Mouse (Mus musculus) urinary bladder, postnatal 4 days (tissue): ENCODE data around the gene Glycam1.
"Not testable (repeated sequence)": the region's sequence is repeated elsewhere in the genome, so short reads cannot be mapped to it uniquely, and the experiment has no call there.

ENCODE experiments used
- DNase-seq, 2 experiments: peaks; one replicate each; pipeline ENCODE4 v3.0.0; 2021 to 2022; ENCODE audit warnings: low spot score in 2 of 2

Gene Glycam1

GRCm38 (mm10) chr15:103564981-103565380 is at the start of gene Glycam1:
Gene Glycam1, minus strand, starts transcription at chr15:103565081.
- DNase-seq = no peak

GRCm38 (mm10) chr15:103604481-103604880 is 39.6 kb upstream of the Glycam1 start:
- no peak for DNase-seq

GRCm38 (mm10) chr15:103590779-103591178 is 25.9 kb upstream of the Glycam1 start:
- no peak for DNase-seq

- DNase-seq = not testable (repeated sequence)
Measured at GRCm38 (mm10) chr15:103587752-103588151, 22.9 kb upstream of the Glycam1 start.

GRCm38 (mm10) chr15:103585876-103586275 is 21.0 kb upstream of the Glycam1 start:
- DNase-seq = no peak

- DNase-seq = no peak
Measured at GRCm38 (mm10) chr15:103552096-103552690, 12.7 kb downstream of the Glycam1 start.

GRCm38 (mm10) chr15:103551053-103551452 is 13.8 kb downstream of the Glycam1 start:
- no peak for DNase-seq

GRCm38 (mm10) chr15:103549475-103549874 is 15.4 kb downstream of the Glycam1 start:
- peak in 1 of 2 experiments; percentile 9 for DNase-seq

- peak in 1 of 2 experiments; percentile 2 for DNase-seq
Measured at GRCm38 (mm10) chr15:103547983-103548382, 16.9 kb downstream of the Glycam1 start.

GRCm38 (mm10) chr15:103542526-103542925 is 22.4 kb downstream of the Glycam1 start:
- peak; percentile 9 to 33 for DNase-seq

GRCm38 (mm10) chr15:103540646-103541045 is 24.2 kb downstream of the Glycam1 start:
- DNase-seq = peak in 1 of 2 experiments; percentile 44

GRCm38 (mm10) chr15:103539259-103539658 is 25.6 kb downstream of the Glycam1 start:
- peak in 1 of 2 experiments; percentile 29 for DNase-seq

- peak; percentile 38 to 73 for DNase-seq
Measured at GRCm38 (mm10) chr15:103537822-103538213, 27.1 kb downstream of the Glycam1 start, which contains the start of gene Ppp1r1a. Gene Ppp1r1a, minus strand, starts transcription at chr15:103538003.

- DNase-seq = peak in 1 of 2 experiments; percentile 59
Measured at GRCm38 (mm10) chr15:103537011-103537821, 27.7 kb downstream of the Glycam1 start.

- no peak for DNase-seq
Measured at GRCm38 (mm10) chr15:103536456-103536855, 28.4 kb downstream of the Glycam1 start.

GRCm38 (mm10) chr15:103535786-103536185 is 29.1 kb downstream of the Glycam1 start:
- DNase-seq = no peak

- DNase-seq = no peak
Measured at GRCm38 (mm10) chr15:103535030-103535429, 29.9 kb downstream of the Glycam1 start.

GRCm38 (mm10) chr15:103534054-103534620 is 30.7 kb downstream of the Glycam1 start:
- DNase-seq = no peak

GRCm38 (mm10) chr15:103530372-103530771 is 34.5 kb downstream of the Glycam1 start:
- DNase-seq = no peak

- DNase-seq = no peak
Measured at GRCm38 (mm10) chr15:103523156-103523555, 41.7 kb downstream of the Glycam1 start.

- no peak for DNase-seq
Measured at GRCm38 (mm10) chr15:103522458-103523099, 42.3 kb downstream of the Glycam1 start.
